Mouse (Mus musculus) midbrain, embryonic 14.5 days (tissue): Measurements from ENCODE around the gene Garnl3. TPM values are rescaled to one million over a fixed set of nuclear protein-coding genes. Genes with fewer than 3 reads are reported as not detected.

Experiments
- ATAC-seq: fragments of 200-750 bp; cut with Nextera tagmentation; 2 replicates; pipeline ENCODE4 v1.8.0; 2017; ENCODE audit warnings: moderate number of reproducible peaks, moderate library complexity; ENCODE audit not compliant: low FRiP score, low TSS enrichment
- DNase-seq: peaks from one replicate; pipeline ENCODE4 v3.0.0-alpha.2; 2015
- H3K27ac ChIP-seq: fragments of 300-500 bp; sonication (generic); replicated peaks from 2 replicates; pipeline ENCODE4 v1.5.1; 2014; ENCODE audit warnings: mild to moderate bottlenecking, low read depth, low read length, moderate library complexity
- H3K27me3 ChIP-seq: fragments of 300-500 bp; sonication (generic); 2 replicates; pipeline ENCODE4 v1.6.1; 2014; ENCODE audit warnings: low read length, control low read depth, mixed read lengths; ENCODE audit not compliant: control insufficient read depth, insufficient read depth
- H3K36me3 ChIP-seq: fragments of 300-500 bp; sonication (generic); 2 replicates; pipeline ENCODE4 v1.6.1; 2014; ENCODE audit warnings: low read length, control low read depth; ENCODE audit not compliant: control insufficient read depth, insufficient read depth
- H3K4me1 ChIP-seq: fragments of 300-500 bp; sonication (generic); 2 replicates; pipeline ENCODE4 v1.6.1; 2014; ENCODE audit warnings: mild to moderate bottlenecking, antibody characterized with exemption, low read length, control low read depth; ENCODE audit not compliant: control insufficient read depth, insufficient read depth
- H3K4me2 ChIP-seq: fragments of 300-500 bp; sonication (generic); 2 replicates; pipeline ENCODE4 v1.6.1; 2014; ENCODE audit warnings: mild to moderate bottlenecking, low read length, moderate library complexity
- H3K4me3 ChIP-seq: fragments of 300-500 bp; sonication (generic); replicated peaks from 2 replicates; pipeline ENCODE4 v1.5.1; 2014; ENCODE audit warnings: low read depth, low read length
- H3K9ac ChIP-seq: fragments of 300-500 bp; sonication (generic); replicated peaks from 2 replicates; pipeline ENCODE4 v1.6.1; 2014; ENCODE audit warnings: mild to moderate bottlenecking, low read length, moderate library complexity
- H3K9me3 ChIP-seq: fragments of 300-500 bp; sonication (generic); 2 replicates; pipeline ENCODE4 v1.6.1; 2016; ENCODE audit warnings: low read length, control low read depth, mixed read lengths; ENCODE audit not compliant: control insufficient read depth
- WGBS: fragments of 180-500 bp; shearing (Covaris S2); extraction: QIAGEN DNeasy Blood & Tissue Kit; methylation state at CpG from one replicate; pipeline ENCODE4 v1.1.7; 2014; 5-methylcytosine and 5-hydroxymethylcytosine counted together
- polyA plus RNA-seq: library from polyadenylated mRNA; unstranded; fragments of >200 nt; fragmentation: Nextera tagmentation; extraction: Ambion mirVana; gene quantifications from 2 replicates; pipeline ENCODE4 v1.2.1, GENCODE M21; 2014

Gene Garnl3
- polyA plus RNA-seq, 1 experiment from 2014 or later = 51.1 TPM

- WGBS = 75% methylated on average over 5 of the region's 5 CpGs
- H3K4me3 ChIP-seq = no peak overlapping the region
- DNase-seq = no peak
Measured at GRCm38 (mm10) chr2:32977114-32977513, 154.3 kb downstream of the Garnl3 start.

GRCm38 (mm10) chr2:32974216-32974615 lies 157.2 kb downstream of the Garnl3 start:
- ATAC-seq = no peak
- DNase-seq = no peak
- Histone ChIP-seq H3K27ac (no peak overlapping the region), H3K9ac (no peak overlapping the region), H3K4me2 (no peak overlapping the region), H3K9me3 (no peaks in the 10 kb centered on the region), H3K27me3 (no peaks in the 10 kb centered on the region), H3K4me1 (no peaks in the 10 kb centered on the region), H3K4me3 (no peak overlapping the region), H3K36me3 (peaks cover 41% of the 10 kb centered on the region)
- WGBS = 90% methylated on average over 8 of the region's 8 CpGs

More at GRCm38 (mm10) chr2:32977114-32977513, 154.3 kb downstream of the Garnl3 start:
- no peak overlapping the region for H3K27ac ChIP-seq
- H3K36me3 ChIP-seq = peaks cover 41% of the 10 kb centered on the region
- no peaks in the 10 kb centered on the region for H3K27me3 ChIP-seq
- no peak overlapping the region for H3K4me2 ChIP-seq
- no peak for ATAC-seq
- H3K9me3 ChIP-seq = no peaks in the 10 kb centered on the region
- no peak overlapping the region for H3K9ac ChIP-seq
- H3K4me1 ChIP-seq = peaks cover 10% of the 10 kb centered on the region

- DNase-seq = peak; percentile 32
Measured at GRCm38 (mm10) chr2:32971235-32971634, 160.2 kb downstream of the Garnl3 start.

GRCm38 (mm10) chr2:32969326-32969725 lies 162.1 kb downstream of the Garnl3 start:
- no peak for DNase-seq
- Histone ChIP-seq H3K9me3 (no peaks in the 10 kb centered on the region), H3K36me3 (peaks cover 25% of the 10 kb centered on the region), H3K27me3 (no peaks in the 10 kb centered on the region), H3K4me1 (peaks cover 10% of the 10 kb centered on the region; the same call in 1 of the 2 replicates), H3K9ac (no peak overlapping the region), H3K27ac (no peak overlapping the region), H3K4me2 (no peak overlapping the region), H3K4me3 (no peak overlapping the region)
- WGBS = 91% methylated on average over 8 of the region's 8 CpGs
- ATAC-seq = no peak

More at GRCm38 (mm10) chr2:32971235-32971634, 160.2 kb downstream of the Garnl3 start:
- H3K27me3 ChIP-seq = no peaks in the 10 kb centered on the region
- no peak for ATAC-seq
- H3K27ac ChIP-seq = no peak overlapping the region
- H3K4me3 ChIP-seq = no peak overlapping the region
- H3K36me3 ChIP-seq = peaks cover 36% of the 10 kb centered on the region
- 37% methylated on average over 9 of the region's 9 CpGs for WGBS
- peaks cover 9% of the 10 kb centered on the region; the same call in 1 of the 2 replicates for H3K4me1 ChIP-seq
- H3K4me2 ChIP-seq = no peak overlapping the region
- no peak overlapping the region for H3K9ac ChIP-seq
- no peaks in the 10 kb centered on the region for H3K9me3 ChIP-seq

GRCm38 (mm10) chr2:32968024-32968614 lies 163.3 kb downstream of the Garnl3 start:
- Histone ChIP-seq H3K4me1 (peaks cover 11% of the 10 kb centered on the region), H3K9me3 (no peaks in the 10 kb centered on the region), H3K27me3 (no peaks in the 10 kb centered on the region), H3K9ac (peak overlapping the region; percentile 84), H3K36me3 (peaks cover 25% of the 10 kb centered on the region), H3K4me3 (peak overlapping the region; percentile 67; the same call in 1 of the 2 replicates), H3K4me2 (peak overlapping the region; percentile 93), H3K27ac (no peak overlapping the region)
- DNase-seq = no peak
- 88% methylated on average over 9 of the region's 9 CpGs for WGBS
- no peak for ATAC-seq

GRCm38 (mm10) chr2:32966689-32967631 lies 164.5 kb downstream of the Garnl3 start:
- 2% methylated on average over 55 of the region's 55 CpGs for WGBS
- no peaks in the 10 kb centered on the region for H3K9me3 ChIP-seq
- peak overlapping the region; percentile 95 for H3K27ac ChIP-seq
- peak overlapping the region; percentile 84 for H3K9ac ChIP-seq
- peak overlapping the region; percentile 67 for H3K4me3 ChIP-seq
- H3K4me1 ChIP-seq = peaks cover 21% of the 10 kb centered on the region
- ATAC-seq (peak; percentile 90), DNase-seq (peak; percentile 94)
- peak overlapping the region; percentile 93 for H3K4me2 ChIP-seq
- H3K36me3 ChIP-seq = peaks cover 23% of the 10 kb centered on the region
- no peaks in the 10 kb centered on the region for H3K27me3 ChIP-seq

GRCm38 (mm10) chr2:32966184-32966688 lies 165.2 kb downstream of the Garnl3 start:
- Histone ChIP-seq H3K4me1 (peaks cover 21% of the 10 kb centered on the region), H3K4me2 (peak overlapping the region; percentile 93), H3K27ac (peak overlapping the region; percentile 95), H3K27me3 (no peaks in the 10 kb centered on the region), H3K9ac (peak overlapping the region; percentile 84), H3K9me3 (no peaks in the 10 kb centered on the region), H3K4me3 (peak overlapping the region; percentile 67), H3K36me3 (peaks cover 23% of the 10 kb centered on the region)
- peak; percentile 12 for DNase-seq
- no peak for ATAC-seq
- WGBS = 15% methylated on average over 13 of the region's 13 CpGs

GRCm38 (mm10) chr2:32965511-32966183 lies 165.8 kb downstream of the Garnl3 start:
- Histone ChIP-seq H3K4me1 (peaks cover 25% of the 10 kb centered on the region), H3K9ac (no peak overlapping the region), H3K36me3 (peaks cover 23% of the 10 kb centered on the region), H3K4me3 (no peak overlapping the region), H3K27ac (no peak overlapping the region), H3K27me3 (no peaks in the 10 kb centered on the region), H3K9me3 (no peaks in the 10 kb centered on the region), H3K4me2 (peak overlapping the region; percentile 93)
- WGBS = 15% methylated on average over 7 of the region's 7 CpGs
- ATAC-seq (no peak), DNase-seq (no peak)
